Mouse (Mus musculus) frontal cortex, adult (tissue): ENCODE results near the gene Tas2r135.

Experiments used
- ATAC-seq: cut with Nextera tagmentation; 2 replicates; pipeline ENCODE4 v1.9.2; 2017; ENCODE audit warnings: mild to moderate bottlenecking, moderate library complexity, mixed read lengths; ENCODE audit not compliant: low TSS enrichment

The Tas2r135 gene

DNA sequence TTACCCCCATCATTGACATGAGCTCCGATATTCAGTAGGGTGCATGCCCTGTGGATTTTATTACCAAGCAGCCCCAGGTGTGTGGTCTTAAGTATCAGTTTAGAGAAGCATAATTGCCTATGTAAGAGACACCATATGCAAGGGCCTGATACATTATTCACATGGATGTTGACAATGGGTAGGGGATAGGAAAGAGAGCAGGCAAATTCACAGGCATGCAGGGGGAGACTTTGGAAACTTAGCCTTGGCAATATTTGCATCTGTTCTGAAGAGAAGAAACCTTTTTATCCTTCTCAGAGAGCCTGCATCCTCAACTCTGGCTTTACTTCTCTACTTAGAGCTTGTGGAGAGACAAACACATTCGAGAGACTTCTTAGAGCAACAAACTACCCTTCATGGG is at the start of gene Tas2r135:
Gene Tas2r135 (plus strand): TSS at position 301 of the 400 bp plus-strand sequence.
- no peak for ATAC-seq

DNA sequence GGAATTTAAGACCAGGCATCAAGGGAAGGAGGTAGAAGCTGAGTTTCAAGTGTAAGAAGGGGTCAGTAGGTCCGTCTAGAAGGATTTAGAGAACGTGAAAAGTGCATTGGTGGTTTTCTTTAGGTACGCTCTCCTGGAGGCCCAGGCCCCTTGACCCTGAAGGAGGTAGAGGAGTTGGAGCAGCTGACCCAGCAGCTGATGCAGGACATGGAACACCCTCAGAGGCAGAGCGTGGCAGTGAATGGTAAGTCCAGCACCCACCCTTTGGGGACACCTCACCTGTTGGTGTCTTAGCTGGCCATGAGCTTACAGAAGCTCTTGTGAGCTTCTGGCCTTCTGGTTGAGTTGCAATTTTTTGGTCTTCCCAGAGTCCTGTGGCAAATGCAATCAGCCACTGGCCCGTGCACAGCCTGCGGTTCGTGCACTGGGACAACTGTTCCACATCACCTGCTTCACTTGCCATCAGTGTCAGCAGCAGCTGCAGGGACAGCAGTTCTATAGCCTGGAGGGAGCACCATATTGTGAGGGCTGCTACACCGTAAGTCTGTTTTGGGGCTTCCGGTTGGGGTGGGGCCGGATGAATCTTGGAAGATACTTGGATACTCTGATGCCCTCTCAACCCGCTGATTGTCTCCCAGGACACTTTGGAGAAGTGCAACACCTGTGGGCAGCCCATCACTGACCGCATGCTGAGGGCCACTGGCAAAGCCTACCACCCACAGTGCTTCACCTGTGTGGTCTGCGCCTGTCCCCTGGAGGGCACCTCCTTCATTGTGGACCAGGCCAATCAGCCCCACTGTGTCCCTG is 49.2 kb upstream of the Tas2r135 start:
- ATAC-seq, result no peak

DNA sequence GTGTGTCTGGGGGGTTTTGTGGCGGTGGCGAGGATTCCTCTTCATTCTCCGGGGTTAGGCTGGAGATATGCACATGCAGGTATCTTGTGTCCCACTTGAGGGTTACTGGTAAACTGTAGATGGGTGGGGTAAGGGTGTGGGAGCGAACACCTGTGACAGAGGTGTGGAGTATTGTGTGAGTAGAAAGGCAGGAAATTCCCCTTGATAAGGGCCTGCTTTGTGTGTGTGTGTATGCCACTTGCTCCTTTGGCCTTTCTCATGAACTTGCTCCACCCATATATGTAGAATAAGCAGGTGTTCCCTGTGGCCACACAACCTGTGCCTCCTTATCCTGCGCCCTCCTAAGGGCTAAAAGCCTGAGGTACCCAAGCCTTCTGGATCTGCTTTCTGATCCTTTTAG is 48.3 kb upstream of the Tas2r135 start:
- no peak for ATAC-seq

DNA sequence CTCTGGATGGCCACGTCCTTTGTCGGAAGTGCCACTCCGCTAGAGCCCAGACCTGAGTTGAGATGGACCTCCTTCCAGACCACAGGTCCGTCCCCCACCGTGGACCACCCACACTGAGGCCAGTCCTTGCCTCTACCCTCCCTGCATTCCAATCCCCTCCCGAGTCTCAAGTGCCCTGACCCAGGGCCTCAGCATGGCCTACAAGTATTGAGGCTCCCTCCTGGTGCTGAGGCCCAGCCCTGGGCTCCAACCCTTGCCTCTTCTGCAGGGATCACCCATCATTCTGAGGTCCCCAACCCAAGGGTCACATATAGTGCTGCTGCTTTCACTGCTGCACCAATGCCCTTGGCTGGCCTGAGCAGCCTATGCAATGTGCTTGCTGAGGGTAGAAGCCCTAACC is 47.3 kb upstream of the Tas2r135 start:
- ATAC-seq, result no peak

DNA sequence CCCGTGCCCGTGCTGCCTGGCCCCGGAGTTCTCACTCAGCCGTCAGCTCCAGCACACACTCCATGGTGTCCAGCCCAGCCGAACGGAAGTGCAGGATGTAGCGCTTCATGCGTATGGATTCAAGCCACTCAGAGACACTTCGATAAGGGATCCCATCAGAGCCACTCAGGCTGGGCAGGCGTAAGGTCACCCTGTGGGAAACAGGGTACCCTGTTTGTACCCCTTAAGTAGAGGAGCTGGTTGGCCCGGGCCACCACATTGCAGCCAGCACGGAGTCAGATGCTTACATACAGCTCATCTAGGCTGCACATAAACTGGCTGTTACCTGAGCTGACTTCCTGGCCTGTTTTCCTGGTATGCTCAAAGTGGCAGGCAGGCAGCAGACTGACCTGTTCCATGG is 46.3 kb upstream of the Tas2r135 start:
- no peak for ATAC-seq

DNA sequence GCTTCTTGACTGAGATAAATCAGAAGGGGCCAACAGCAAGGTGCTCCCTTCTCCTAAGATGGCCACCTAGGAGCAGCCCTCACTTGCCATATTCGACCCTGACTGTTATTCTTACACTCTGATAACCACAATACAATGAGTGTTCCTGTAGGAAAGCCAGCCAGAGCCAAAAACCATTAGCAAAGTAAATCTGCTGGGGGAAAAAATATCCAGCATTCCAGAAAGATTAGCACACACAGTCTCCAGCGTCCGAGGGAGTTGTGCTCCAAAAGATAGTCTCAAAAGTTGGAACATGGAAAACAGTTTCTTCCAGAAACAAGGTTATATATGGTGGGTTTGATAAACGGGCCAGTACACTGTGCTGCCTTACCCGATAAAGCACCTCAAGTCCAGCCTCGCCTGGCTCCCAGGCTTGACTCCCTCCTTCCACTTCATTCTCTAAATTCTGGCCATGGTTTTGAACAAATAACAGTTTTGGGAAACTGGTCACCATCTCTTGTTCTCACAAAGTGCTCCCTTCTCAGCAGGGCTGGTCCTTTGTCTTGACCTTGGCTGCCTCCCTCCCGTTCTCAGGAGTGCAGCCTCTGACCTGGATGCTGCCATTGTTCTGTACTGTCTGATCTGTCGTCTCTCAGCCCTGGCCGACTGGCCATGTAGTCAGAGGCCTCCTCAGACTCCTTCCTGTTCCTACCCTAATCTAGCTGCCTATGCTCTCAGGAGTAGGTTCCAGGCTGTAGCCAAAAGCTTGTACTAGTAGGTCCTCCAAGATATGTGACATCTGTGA is 45.7 kb upstream of the Tas2r135 start:
- ATAC-seq, result no peak

DNA sequence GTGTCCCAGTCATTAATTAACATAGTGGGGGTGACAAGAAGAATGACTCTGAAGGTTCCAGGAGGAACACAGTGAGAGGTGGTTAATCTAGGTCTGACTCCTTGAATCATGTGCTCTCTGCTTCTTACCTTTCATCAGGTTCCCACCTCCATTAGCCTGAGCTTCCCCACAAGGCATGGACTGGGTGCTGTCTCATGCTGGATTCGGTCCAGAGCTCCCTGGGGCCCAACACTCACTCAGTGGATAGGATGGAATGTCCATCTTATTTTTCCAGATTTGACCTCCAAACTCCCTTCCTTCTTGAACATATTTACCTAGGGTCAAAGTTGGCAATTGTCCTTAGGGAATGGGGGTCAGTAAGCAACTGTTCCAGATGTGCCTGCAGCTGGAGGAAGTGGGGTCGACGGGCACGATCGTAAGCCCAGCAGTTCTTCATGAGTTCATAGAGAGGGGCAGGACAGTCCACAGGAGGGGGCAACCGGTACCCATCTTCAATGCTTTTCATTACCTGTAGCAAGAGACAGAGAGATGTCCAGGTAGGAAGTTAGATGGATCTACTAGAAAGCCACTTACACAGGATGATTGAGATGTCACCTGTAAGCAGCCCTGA is 44.9 kb upstream of the Tas2r135 start:
- no peak for ATAC-seq

DNA sequence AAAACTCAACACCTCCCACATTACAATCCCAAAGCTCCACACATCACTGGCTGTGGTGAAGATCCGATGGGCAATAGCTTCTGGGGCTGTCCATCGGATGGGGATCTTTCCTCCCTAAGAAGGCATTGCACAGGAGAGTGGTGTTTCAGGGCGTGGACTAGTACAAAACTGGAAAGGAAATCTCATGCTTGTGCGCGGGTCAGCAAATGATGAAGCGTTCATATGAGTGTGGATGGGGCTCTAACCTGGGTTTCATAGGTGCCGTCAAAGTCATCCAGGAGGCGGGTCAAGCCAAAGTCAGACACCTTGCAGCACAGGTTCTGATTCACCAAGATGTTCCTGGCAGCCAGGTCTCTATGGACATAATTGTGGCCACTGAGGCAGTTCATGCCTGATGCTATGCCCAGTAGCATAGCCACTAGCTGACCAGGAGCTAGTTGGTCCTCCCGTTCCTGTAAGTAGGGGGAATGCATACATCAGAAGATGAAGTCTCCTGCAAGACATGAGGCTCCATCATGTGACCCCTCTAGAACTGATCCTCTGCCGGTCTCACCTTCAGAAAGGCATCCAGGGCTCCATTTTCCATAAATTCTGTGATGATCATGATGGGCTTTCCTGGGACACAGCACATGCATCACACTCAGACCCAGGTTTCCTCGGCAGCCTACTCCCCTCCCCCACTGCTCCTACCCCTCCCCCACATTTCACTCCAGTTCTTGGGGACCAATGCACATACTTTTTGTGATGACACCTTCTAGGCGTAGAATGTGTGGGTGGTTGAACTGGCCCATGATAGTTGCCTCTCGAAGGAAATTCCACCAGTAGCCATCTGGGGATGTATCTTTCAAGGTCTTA is 44.0 kb upstream of the Tas2r135 start:
- ATAC-seq, result no peak

DNA sequence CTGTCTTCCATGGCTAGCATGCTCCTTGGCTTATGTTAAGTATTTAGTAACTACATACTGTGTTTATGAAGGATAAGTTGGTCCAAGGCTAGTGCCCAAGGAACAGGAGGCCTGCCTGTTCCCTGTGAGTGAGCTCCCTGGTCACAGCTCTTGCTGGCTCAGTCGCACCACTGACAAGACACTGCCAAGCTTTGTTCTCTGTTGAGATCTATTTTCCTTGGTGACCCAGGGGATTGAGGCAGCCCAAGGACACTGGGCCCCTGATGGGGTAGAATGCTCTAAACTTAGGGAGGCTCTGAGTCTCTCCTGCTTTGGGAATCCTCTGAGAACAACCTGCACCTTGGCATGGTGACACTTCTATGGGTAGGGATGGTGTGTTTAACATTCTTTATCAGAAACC is 43.2 kb upstream of the Tas2r135 start:
- ATAC-seq, result 0 out of 2 replicates have a peak, but pooled peaks have one; percentile 11

DNA sequence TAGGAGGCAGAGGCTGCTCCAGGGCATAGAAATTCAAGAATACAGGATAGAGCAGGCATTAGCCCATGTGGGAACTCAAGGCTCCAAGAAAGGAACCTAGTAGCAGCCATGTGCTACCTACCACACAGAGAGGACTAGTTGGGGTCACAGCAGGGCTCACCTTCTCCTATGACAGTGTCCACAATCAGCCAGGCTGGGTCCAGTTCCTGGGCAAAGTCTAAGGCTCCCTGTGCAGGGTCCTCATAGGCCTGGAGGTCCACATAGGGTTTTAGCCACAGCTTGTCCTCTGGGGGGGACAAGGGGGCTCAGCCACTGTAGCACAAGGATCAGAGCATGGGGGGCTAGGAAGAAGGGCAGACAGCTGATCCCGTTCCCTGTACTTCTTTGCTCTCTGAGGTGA is 42.7 kb upstream of the Tas2r135 start:
- no peak for ATAC-seq

DNA sequence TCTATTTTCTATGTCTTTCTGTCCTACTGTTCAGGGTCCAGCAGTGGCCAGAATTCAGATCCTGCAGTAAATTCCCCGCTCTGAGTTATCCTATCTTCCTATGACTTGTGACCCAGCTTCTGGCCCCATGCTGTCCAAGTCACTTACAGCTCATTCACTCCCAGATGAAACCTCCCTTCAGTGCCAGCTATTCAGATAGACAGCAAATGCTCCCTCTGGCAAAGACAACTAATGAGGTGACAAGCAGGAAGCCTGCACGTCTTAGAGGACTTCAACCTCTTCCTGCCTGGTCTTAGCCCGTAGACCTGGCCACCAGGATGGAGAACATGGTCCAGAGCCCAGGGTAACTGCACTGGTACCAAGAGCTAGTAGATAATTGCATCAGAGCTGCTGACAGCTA is 42.3 kb upstream of the Tas2r135 start:
- ATAC-seq, result no peak

DNA sequence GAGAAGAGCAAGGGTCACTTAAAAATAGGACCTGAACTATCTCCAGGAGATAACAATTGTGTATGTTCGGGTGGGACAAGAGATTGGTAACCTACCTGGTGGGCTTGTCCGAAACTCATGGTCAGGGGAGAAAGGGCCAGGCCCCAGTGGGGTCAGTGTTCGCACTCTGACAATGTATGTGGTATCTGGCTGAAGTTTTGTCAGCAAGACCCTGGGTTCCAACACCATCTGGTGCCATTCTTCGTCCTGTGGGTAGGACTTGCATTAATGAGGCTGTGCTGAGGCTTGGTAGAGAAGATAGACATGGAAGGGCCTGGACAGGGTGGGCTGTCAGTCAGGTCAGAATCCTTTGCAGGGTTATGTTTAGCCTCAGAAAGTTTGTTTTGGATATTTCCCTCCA is 41.2 kb upstream of the Tas2r135 start:
- ATAC-seq, result no peak

DNA sequence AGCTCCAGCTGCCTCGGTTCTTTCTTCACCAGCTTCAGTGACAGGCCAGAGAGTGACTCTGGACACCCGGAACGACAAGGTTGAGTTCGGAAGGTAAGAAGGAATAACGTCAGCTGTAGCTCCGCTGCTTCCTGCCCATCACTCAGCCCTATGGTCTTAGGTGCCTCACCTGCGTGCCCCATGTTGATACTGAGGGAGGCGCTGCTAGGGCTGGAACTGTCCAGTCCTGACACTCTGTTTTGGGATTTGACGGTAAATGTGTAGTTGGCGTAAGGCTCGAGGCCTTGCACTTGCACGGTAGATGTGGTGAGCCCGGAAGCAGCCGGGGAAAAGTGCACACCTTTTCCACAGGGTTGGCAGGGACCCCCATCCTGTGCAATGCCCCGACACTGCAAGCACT is 40.6 kb upstream of the Tas2r135 start:
- ATAC-seq, result no peak

DNA sequence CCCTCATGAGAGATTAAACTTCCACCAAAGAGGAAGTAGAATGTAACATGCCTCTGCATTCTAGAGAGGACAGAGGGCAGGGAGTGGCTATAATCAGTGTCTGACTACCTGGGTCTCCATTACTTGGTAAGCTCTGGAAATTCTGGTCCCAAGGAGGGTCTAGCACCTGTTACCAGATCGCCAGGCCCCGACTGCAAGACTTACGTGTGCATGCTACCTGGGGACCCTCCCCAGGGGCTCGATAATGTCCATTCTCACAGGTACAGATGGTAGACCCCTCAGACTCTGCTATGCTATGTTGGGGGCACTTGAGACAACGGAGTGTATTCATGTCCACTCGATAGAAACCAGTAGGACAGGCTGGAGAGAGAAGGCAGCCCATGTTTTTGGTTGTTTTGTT is 40.0 kb upstream of the Tas2r135 start:
- no peak for ATAC-seq

DNA sequence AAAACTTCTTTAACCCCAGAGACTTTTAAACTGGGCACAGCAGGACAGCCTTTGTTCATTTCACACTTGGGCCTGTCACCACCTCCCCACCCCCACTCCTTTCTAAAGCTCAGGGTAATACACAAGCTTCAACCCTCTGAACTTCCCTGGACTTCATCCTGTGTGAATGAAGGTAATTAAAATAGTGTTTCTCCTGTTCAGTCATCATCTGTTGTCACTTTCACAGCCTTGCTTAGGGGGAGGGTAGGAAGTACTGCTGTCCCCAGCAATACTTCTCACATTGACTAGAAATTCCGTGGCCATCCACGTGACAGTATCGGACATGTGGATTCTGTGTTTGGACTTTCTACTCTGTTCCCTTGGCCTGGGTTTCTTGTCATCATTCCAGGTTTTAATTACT is 35.4 kb upstream of the Tas2r135 start:
- no peak for ATAC-seq

DNA sequence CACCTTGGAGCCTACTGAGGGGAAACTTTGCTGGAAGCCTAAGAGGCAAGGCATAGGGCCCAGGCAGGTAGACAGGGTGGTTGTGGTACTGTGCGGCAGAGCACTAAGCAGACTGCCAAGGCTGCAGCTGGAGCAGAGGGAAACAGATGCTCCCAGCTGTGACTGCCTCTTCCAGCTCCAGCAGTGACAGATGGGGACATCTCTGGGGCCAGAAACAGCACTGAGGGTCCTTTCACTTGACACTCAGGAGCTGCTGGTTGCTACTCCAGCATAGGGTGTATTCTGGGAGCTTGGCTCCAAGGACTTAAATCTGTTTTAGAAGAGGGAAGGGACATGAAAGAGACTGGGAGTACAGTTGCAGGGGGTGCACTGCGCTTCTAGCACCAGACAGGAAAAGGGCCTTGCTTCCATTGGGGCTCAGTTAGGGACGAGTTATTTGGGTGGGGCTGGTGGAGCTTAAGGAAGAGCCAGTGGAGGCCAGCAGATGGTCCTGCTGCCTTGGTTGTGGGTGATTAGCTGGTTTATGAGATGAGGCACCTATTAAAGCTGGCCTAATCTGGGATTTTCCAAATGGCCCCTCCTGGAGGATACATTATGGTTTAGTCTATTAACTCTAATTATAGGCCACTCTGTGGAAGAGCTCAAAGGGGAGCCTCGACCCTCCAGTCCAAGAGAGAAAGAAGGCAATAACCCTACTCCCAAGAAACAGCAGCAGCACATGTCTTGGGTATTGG is 34.4 kb upstream of the Tas2r135 start:
- ATAC-seq, result peak; percentile 53

DNA sequence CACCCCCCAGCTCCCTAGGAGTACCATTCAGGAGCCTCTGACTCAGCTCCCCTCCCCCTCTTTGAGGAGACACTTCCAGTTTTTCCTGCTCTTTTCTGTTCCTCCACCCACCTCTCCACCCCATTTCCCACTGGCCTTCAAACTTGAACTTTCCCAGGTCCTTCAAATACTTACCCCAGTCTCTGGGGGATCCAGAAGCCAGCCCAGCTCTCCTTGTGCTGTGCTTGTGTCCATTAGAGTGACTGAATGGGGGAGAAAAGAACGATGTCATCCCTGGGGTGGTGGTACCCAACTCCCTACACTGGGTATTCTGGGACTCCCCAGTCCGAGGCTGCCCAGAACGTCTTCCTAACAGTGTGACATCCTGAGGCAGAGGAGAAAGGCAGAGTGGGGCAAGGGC is 33.2 kb upstream of the Tas2r135 start:
- no peak for ATAC-seq

DNA sequence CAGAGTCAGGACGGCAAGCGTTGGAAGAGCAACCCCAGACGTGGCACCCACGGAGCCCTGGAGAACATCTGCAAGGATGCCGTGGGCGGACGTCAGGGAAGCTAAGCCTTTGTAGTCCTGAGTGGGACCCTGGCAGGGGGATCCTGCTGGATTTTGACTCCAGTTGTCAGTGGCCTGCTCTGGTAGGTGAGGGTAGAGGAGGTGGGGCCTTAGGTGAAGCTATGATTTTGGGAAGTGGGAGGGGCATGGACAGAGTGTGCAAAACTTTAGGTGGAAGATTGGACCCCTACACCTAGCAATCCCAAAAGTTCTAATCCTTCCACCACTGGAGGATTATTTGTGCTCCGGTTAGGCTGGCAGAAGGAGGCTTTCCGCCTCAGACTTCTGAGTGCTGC is 32.8 kb upstream of the Tas2r135 start:
- ATAC-seq, result no peak

DNA sequence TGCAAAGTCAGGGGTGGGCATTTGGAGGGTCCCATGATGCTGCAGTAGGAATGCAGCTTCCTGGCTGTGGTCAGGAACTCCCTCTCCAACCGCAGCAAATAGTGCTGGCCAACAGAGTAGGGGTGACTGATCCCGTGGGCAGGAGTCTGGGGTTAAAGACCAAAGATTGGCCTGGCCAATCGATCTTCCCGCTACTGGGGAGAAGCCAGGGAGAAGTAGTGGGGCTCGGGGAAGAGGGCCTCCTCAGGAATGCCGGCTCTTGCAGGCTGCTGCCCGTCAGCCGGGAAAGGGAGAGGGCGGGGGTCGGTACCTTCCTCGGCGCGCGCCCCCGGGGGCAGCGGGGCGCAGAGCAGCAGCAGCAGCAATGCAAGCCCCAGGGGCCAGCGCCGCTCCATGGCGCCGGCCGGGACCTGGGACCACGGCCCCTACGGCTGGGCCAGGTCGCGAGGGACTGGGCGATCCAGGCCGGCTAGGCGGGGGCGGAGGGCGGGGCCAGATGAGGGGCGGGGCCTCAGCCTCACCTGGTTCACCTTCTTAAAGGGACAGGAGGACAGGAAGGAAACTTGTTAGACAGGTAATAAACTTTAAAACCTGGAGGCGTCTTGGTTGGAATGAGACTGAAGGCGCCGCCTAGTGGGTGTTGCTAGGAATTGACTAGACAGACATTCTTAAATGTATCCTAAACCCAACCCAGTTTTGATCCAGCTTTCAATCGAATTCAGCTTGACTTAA is 32.3 kb upstream of the Tas2r135 start, which contains the start of gene Epha1:
Gene Epha1 (minus strand): TSS at position 453 of the 732 bp plus-strand sequence.
- ATAC-seq, result peak; percentile 45; the same call in 1 of the 2 replicates

DNA sequence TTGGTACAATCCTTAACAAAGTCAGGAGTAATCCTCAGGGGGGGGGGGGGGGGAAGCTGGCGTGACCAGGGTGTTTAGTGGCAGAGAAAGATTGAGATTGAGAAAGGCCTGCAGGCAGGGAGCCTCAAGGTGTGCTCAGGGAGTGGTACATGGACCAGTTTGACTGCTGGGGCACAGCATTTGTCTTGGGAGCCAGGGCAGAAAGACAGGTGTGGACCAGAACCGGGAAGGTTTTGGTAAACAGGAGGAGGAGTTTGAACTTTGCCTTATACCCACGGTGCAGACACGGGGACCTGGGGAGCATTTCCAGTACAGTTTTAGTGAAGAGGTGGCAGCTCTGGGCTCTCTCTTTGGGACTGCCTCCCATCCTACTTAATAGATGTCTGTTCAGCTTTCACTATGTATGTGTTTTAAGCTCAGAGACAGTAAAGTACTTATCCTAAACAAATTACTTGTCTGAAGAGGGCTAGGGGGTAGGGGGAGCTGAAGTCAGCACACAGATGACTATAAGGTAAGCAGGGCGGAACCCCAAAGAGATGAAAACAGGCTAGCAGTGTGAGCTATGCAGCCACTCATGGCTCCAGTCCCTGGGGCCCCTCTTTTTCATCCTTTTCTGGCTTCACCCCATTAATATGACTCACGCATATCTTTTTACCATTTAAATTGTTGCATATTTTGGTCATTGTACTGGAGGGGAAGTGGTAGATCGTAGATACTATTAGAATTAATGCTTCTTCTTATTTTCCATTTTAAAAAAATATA is 31.4 kb upstream of the Tas2r135 start:
- ATAC-seq, result no peak
